Mouse (Mus musculus) MEL (cell line): ENCODE measurements around the gene Bmpr1b.

Experiments used
- CTCF ChIP-seq, 3 experiments: IDR thresholded peaks in 2 of 3; conservative IDR thresholded peaks in 1 of 3; 2 replicates each; pipeline ENCODE4 v1.5.1; 2011 to 2012; ENCODE audit warnings: low read length in 3 of 3, low read depth in 2 of 3, mild to moderate bottlenecking in 2 of 3, improper control_type of control experiment in 1 of 3, inconsistent platforms in 1 of 3, mixed read lengths in 1 of 3, moderate library complexity in 1 of 3; ENCODE audit not compliant: control insufficient read depth in 1 of 3, insufficient read depth in 1 of 3, poor library complexity in 1 of 3, severe bottlenecking in 1 of 3
- POLR2A ChIP-seq, 2 experiments: IDR thresholded peaks; 2 replicates each; pipeline ENCODE4 v1.6.1; 2011 to 2012; ENCODE audit warnings: low read length in 2 of 2, mild to moderate bottlenecking in 2 of 2, control low read depth in 1 of 2, improper control_type of control experiment in 1 of 2, low read depth in 1 of 2, moderate library complexity in 1 of 2; ENCODE audit not compliant: control insufficient read depth in 1 of 2, insufficient read depth in 1 of 2, poor library complexity in 1 of 2
- POLR2AphosphoS2 ChIP-seq: IDR thresholded peaks from 2 replicates; pipeline ENCODE4 v1.6.1; 2011; ENCODE audit warnings: low read length, improper control_type of control experiment
- TBP ChIP-seq: IDR thresholded peaks from 2 replicates; pipeline ENCODE4 v1.8.0; 2011; ENCODE audit warnings: low read depth, low read length, improper control_type of control experiment
- TCF12 ChIP-seq: IDR thresholded peaks from 2 replicates; pipeline ENCODE4 v1.6.1; 2014; ENCODE audit warnings: low read depth, mild to moderate bottlenecking, inconsistent platforms, low read length, improper control_type of control experiment, moderate library complexity
- USF2 ChIP-seq, 2 experiments: IDR thresholded peaks; 2 replicates each; pipeline ENCODE4 v1.6.1; 2011 to 2012; ENCODE audit warnings: improper control_type of control experiment in 2 of 2, low read length in 2 of 2, borderline replicate concordance in 1 of 2, inconsistent platforms in 1 of 2, low read depth in 1 of 2, mild to moderate bottlenecking in 1 of 2; ENCODE audit not compliant: insufficient read depth in 1 of 2

- TF ChIP-seq CTCF (IDR thresholded peaks at IDR 0.05 in 2 of 3, conservative IDR thresholded peaks at IDR 0.05 in 1 of 3; ENCODE audit: control insufficient read depth in 1 of 3, insufficient read depth in 1 of 3, low read depth in 2 of 3, low read length in 3 of 3, poor library complexity in 1 of 3, severe bottlenecking in 1 of 3) (no peak), TCF12 (no peak), POLR2A (IDR thresholded peaks at IDR 0.05; ENCODE audit: control insufficient read depth in 1 of 2, insufficient read depth in 1 of 2, low read depth in 1 of 2, low read length in 2 of 2, poor library complexity in 1 of 2) (no peak), TBP (no peak), USF2 (IDR thresholded peaks at IDR 0.05; ENCODE audit: borderline replicate concordance in 1 of 2, insufficient read depth in 1 of 2, low read depth in 1 of 2, low read length in 2 of 2) (no peak), POLR2AphosphoS2 (no peak)
Observed at GRCm38 (mm10) chr3:141932956-141933355, 236.3 kb downstream of the Bmpr1b start.
